Mouse (Mus musculus) 3134 (cell line): ENCODE measurements around the gene Hist1h1c.

Experiments
- DNase-seq: peaks from one replicate; pipeline ENCODE4 v3.0.0-alpha.2; 2011; ENCODE audit warnings: low spot score; ENCODE audit not compliant: insufficient read length; ENCODE audit errors: extremely low read depth

The Hist1h1c gene

GRCm38 (mm10) chr13:23744421-23745380 is 6.1 kb downstream of the Hist1h1c start:
- DNase-seq = peak; percentile 87

GRCm38 (mm10) chr13:23745381-23746161 is 7.0 kb downstream of the Hist1h1c start, which contains the start of gene Hist1h3c:
TSS of gene Hist1h3c (minus strand) at chr13:23745602.
- peak; percentile 91 for DNase-seq

- DNase-seq = peak; percentile 92
Measured at GRCm38 (mm10) chr13:23746201-23747080, 7.8 kb downstream of the Hist1h1c start, which contains the start of gene Hist1h2bb. TSS of gene Hist1h2bb (plus strand) at chr13:23746734.

- peak; percentile 86 for DNase-seq
Measured at GRCm38 (mm10) chr13:23747081-23747891, 8.7 kb downstream of the Hist1h1c start.

- peak; percentile 50 for DNase-seq
Measured at GRCm38 (mm10) chr13:23747892-23748288, 9.3 kb downstream of the Hist1h1c start.

- DNase-seq = no peak
Measured at GRCm38 (mm10) chr13:23749563-23750121, 11.0 kb downstream of the Hist1h1c start.

GRCm38 (mm10) chr13:23750839-23751477 is 12.3 kb downstream of the Hist1h1c start, which contains the start of gene Hist1h2ab:
TSS of gene Hist1h2ab (plus strand) at chr13:23751126.
- peak; percentile 92 for DNase-seq

- DNase-seq = peak; percentile 73
Measured at GRCm38 (mm10) chr13:23751478-23751956, 12.9 kb downstream of the Hist1h1c start.

GRCm38 (mm10) chr13:23752067-23752741 is 13.6 kb downstream of the Hist1h1c start, which contains the start of gene Hist1h3b:
TSS of gene Hist1h3b (plus strand) at chr13:23752267.
- DNase-seq = peak; percentile 88

GRCm38 (mm10) chr13:23752742-23753172 is 14.1 kb downstream of the Hist1h1c start:
- peak; percentile 81 for DNase-seq

- peak; percentile 35 for DNase-seq
Measured at GRCm38 (mm10) chr13:23753314-23754078, 14.9 kb downstream of the Hist1h1c start.

GRCm38 (mm10) chr13:23755000-23755399 is 16.4 kb downstream of the Hist1h1c start:
- no peak for DNase-seq

- peak; percentile 97 for DNase-seq
Measured at GRCm38 (mm10) chr13:23756790-23757189, 18.2 kb downstream of the Hist1h1c start, which contains the start of gene Hist1h4b. TSS of gene Hist1h4b (plus strand) at chr13:23757013.

GRCm38 (mm10) chr13:23757211-23757773 is 18.7 kb downstream of the Hist1h1c start:
- DNase-seq = peak; percentile 91

- DNase-seq = no peak
Measured at GRCm38 (mm10) chr13:23757921-23758320, 19.3 kb downstream of the Hist1h1c start.

GRCm38 (mm10) chr13:23759251-23759771 is 20.7 kb downstream of the Hist1h1c start:
- DNase-seq = no peak
